Mouse (Mus musculus) thymus, adult 2 months (tissue): ENCODE measurements around the gene Shbg. TPM values are rescaled to one million over a fixed set of nuclear protein-coding genes. Genes with fewer than 3 reads are reported as not detected.

Source experiments
- DNase-seq: peaks from one replicate; pipeline ENCODE4 v3.0.0; 2021
- H3K27ac ChIP-seq: fragments of 200-500 bp; 2 replicates; pipeline ENCODE4 v1.5.1; 2012; ENCODE audit warnings: low read length, control low read depth; ENCODE audit not compliant: control insufficient read depth, insufficient read depth
- H3K27me3 ChIP-seq: fragments of 200-500 bp; 2 replicates; pipeline ENCODE4 v1.6.1; 2012; ENCODE audit warnings: mild to moderate bottlenecking, low read length, moderate library complexity, mixed read lengths; ENCODE audit not compliant: control insufficient read depth, insufficient read depth
- H3K36me3 ChIP-seq: fragments of 200-500 bp; 2 replicates; pipeline ENCODE4 v1.6.1; 2012; ENCODE audit warnings: mild to moderate bottlenecking, low read length, moderate library complexity; ENCODE audit not compliant: control insufficient read depth, insufficient read depth
- H3K4me1 ChIP-seq: fragments of 200-500 bp; replicated peaks from 2 replicates; pipeline ENCODE4 v1.6.1; 2012; ENCODE audit warnings: low read length; ENCODE audit not compliant: control insufficient read depth, insufficient read depth
- H3K4me3 ChIP-seq: fragments of 200-500 bp; 2 replicates; pipeline ENCODE4 v1.5.1; 2012; ENCODE audit warnings: mild to moderate bottlenecking, low read length, control low read depth, moderate library complexity; ENCODE audit not compliant: control insufficient read depth, insufficient read depth
- CTCF ChIP-seq: fragments of 200-500 bp; IDR thresholded peaks from 2 replicates; pipeline ENCODE4 v1.5.1; 2012; ENCODE audit warnings: mild to moderate bottlenecking, control low read depth, low read length, moderate library complexity, borderline replicate concordance; ENCODE audit not compliant: control insufficient read depth, poor library complexity, insufficient read depth; ENCODE audit errors: extremely low read depth
- POLR2A ChIP-seq: fragments of 200-500 bp; IDR thresholded peaks from 2 replicates; pipeline ENCODE4 v1.6.1; 2012; ENCODE audit warnings: mild to moderate bottlenecking, low read length, control low read depth, moderate library complexity; ENCODE audit not compliant: control insufficient read depth, poor library complexity, insufficient read depth; ENCODE audit errors: extremely low read depth
- WGBS: fragments of 180-500 bp; shearing (Covaris S2); methylation state at CpG from one replicate; pipeline ENCODE4 v1.1.7; 2018; 5-methylcytosine and 5-hydroxymethylcytosine counted together
- polyA plus RNA-seq: library from polyadenylated mRNA; depleted of rRNA; stranded (reverse); fragments of >200 nt; gene quantifications from 2 replicates; pipeline ENCODE4 v1.2.3, GENCODE M21; 2012

The Shbg gene
- polyA plus RNA-seq, 1 experiment: not detected

DNA sequence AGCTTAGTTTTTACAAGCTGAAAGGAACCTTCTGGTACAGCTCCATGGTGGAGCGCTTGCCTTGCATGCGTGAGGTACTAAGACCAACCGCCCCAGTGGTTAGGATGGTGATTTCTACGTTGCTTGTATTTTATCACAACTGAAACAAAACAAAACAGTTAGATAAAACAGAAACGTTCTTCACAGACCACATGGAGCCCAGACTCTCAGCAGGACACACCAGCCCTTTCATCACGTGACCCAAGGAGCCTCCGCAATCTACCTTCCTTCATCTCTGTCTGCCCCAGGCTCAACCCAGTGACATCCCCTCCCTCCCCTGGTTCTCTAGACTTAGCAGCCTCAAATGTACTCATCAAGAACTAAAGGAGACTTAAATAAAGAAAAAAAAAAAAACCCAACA, 8.3 kb downstream of the Shbg start:
- TF ChIP-seq CTCF (no peak), POLR2A (no peak)
- no peak overlapping the region for H3K27ac ChIP-seq
- 80% methylated on average over 7 of the region's 7 CpGs for WGBS
- no peak overlapping the region for H3K4me3 ChIP-seq
- 0 out of 2 replicates have a peak, but pooled peaks cover 1% of the 10 kb centered on the region for H3K27me3 ChIP-seq
- peaks cover 22% of the 10 kb centered on the region for H3K4me1 ChIP-seq
- H3K36me3 ChIP-seq: no peaks in the 10 kb centered on the region
- no peak for DNase-seq

DNA sequence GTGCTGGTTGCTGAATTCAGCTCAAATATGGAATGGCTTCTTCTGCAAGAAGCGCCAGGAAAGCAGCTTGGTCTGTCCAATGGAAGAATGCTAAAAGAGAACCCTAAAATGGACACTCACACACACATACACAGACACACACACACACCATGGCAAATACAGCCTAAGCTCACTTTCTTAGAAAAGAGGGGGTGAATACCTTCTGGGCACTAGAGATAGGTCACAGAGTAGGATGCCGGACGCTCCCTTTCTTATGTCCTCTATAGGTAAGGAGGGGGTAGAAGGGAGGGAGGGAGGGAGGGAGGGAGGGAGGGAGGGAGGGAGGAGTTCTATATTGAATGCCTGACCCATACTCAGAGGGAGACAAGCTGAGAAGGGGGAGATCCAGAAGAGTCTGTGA, 9.2 kb downstream of the Shbg start:
- DNase-seq: no peak
- H3K4me3 ChIP-seq: no peak overlapping the region
- WGBS: 98% methylated on average over 3 of the region's 3 CpGs
- TF ChIP-seq POLR2A: no peak
- no peak for TF ChIP-seq CTCF
- 0 out of 2 replicates have a peak, but pooled peaks cover 6% of the 10 kb centered on the region for H3K27me3 ChIP-seq
- H3K4me1 ChIP-seq: peaks cover 18% of the 10 kb centered on the region
- H3K27ac ChIP-seq: no peak overlapping the region
- H3K36me3 ChIP-seq: no peaks in the 10 kb centered on the region

DNA sequence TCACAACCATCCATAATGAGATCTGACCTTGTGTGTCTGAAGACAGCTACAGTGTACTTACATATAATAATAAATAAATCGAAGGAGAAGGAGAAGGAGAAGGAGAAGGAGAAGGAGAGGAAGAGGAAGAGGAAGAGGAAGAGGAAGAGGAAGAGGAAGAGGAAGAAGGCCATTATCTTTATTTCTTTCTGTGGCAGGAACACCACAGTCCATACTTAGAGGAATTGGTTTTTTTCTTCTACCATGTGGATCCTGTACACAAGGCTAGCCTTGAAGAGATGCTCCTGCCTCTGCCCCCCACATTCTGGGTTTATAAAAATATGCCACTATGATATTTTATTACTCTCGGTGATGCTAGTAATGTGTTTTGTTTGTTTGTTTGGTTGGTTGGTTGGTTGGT, 10.9 kb downstream of the Shbg start:
- no peaks in the 10 kb centered on the region for H3K36me3 ChIP-seq
- no peak for DNase-seq
- H3K27ac ChIP-seq: no peak overlapping the region
- 69% methylated on average over 2 of the region's 2 CpGs for WGBS
- no peak overlapping the region for H3K4me3 ChIP-seq
- no peak for TF ChIP-seq POLR2A
- TF ChIP-seq CTCF: no peak
- peaks cover 6% of the 10 kb centered on the region; the same call in 1 of the 2 replicates for H3K27me3 ChIP-seq
- H3K4me1 ChIP-seq: peaks cover 17% of the 10 kb centered on the region

DNA sequence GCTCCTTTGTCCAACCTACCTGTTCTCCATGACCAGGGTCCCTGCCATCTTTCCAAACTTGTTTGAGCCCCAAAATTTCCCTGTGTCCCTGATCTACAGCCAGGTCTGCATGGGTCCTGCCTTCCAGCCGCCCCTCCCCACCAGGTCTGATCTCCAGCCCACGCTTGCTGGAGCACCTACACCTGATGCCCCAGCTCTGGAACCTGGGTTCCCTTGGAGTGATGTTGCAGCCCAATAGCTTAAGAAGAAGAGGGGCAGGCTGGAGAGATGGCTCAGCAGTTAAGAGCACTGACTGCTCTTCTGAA, 11.3 kb downstream of the Shbg start:
- H3K4me3 ChIP-seq: no peak overlapping the region
- peaks cover 6% of the 10 kb centered on the region; the same call in 1 of the 2 replicates for H3K27me3 ChIP-seq
- peaks cover 17% of the 10 kb centered on the region for H3K4me1 ChIP-seq

DNA sequence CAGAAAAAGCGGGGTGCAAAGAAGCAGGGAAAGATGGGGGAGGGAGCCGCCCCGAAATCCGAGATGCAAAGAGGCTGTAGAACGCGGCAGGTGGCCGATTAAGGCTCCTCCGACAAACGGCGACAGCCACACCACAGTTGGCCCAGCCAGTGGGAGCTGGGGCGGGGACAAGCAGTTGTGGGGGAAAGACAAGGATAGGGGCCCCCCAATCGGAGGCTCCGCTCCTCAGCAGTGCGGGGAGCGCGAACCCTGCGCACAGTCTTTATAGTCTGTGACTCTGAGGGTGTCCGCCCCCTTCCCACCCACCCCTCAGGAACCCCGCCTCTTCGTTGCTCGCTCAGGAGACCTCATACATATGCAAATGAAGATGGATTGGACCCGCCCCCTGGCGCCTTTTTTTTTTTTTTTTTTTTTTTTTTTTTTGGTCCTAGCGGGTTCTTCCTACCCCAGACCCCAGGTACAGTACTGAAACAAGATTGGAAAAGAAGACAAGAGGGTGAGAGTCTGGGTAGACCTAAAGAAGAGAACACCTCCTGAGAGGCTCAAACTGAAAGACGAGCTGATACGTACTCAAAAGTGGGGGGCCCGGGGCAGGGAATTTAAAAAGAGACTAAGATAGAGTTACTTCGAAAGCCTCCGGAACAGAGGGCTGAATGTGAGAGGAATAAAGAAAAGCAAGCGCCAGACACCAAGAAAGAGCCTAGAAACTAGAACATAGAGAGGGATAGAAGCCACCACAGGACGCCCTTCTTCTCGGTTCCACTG, 11.8 kb downstream of the Shbg start, which contains the start of gene Atp1b2:
Atp1b2 (minus strand) TSS at position 217 of the 765 bp plus-strand sequence.
- Histone ChIP-seq H3K36me3 (no peaks in the 10 kb centered on the region), H3K27ac (no peak within 1 kb of the TSS), H3K4me3 (peak within 1 kb of the TSS; percentile 64), H3K27me3 (peaks cover 6% of the 10 kb centered on the region; the same call in 1 of the 2 replicates), H3K4me1 (peaks cover 17% of the 10 kb centered on the region)
- WGBS: 2% methylated on average over 32 of the region's 32 CpGs
- TF ChIP-seq POLR2A (peak; percentile 96), CTCF (no peak)
- DNase-seq: peak; percentile 71

More for the DNA sequence above, 11.3 kb downstream of the Shbg start:
- TF ChIP-seq CTCF: no peak
- TF ChIP-seq POLR2A: no peak
- H3K27ac ChIP-seq: no peak overlapping the region
- no peaks in the 10 kb centered on the region for H3K36me3 ChIP-seq
- WGBS: 90% methylated on average over 2 of the region's 2 CpGs
- no peak for DNase-seq

DNA sequence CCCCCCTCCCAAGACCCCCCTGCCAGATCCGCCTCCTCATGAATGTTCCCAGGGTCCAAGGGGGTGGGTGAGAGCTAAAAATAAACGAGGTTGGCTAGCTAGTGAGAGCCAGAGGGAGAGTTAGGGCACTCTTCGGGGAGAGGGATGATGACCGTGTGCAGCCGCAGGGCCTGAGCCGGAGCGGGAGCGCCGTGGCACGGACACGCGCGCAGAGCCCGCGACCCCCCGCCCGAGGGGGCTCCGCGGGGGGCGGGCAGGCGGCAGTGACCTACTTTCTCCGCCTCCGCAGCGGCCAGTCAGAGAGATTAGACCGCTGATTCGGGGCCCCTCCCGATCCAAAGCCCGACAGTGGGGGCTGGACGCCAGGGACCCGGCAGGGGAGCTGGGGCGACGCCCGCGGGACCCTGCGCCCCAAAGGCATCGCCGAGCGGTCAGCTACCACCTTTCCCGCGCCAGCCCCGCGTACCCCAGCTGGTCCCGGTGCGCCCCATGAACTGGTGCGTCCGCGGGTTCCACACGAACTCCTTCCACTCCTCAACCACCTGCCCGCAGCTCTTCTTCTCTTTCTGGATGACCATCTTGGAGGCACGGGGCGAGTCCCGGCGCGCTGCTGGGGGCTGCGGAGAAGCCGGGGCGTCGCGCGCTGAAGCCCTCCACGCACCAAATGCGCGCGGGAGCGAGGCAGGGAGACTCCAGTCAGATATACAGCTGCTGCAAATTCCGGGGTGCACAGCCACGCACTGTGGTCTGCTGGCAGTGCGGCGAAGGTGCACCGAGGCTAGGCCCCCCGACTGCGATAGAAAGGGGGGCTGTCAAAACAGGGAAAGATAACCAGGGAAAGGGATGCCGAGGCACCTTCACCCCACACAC, 12.7 kb downstream of the Shbg start:
- TF ChIP-seq POLR2A (no peak), CTCF (no peak)
- H3K27ac ChIP-seq: no peak overlapping the region
- H3K27me3 ChIP-seq: peaks cover 6% of the 10 kb centered on the region; the same call in 1 of the 2 replicates
- peaks cover 17% of the 10 kb centered on the region for H3K4me1 ChIP-seq
- H3K36me3 ChIP-seq: no peaks in the 10 kb centered on the region
- peak overlapping the region; percentile 64 for H3K4me3 ChIP-seq
- WGBS: 2% methylated on average over 58 of the region's 73 CpGs
- DNase-seq: no peak
